Mouse (Mus musculus): ENCODE data around the gene Slc6a2.

- TF ChIP-seq CTCF (IDR thresholded peaks at IDR 0.05; ENCODE audit: borderline replicate concordance, insufficient read depth, low read length): no peak
- no peak for TF ChIP-seq POLR2A (IDR thresholded peaks at IDR 0.05; ENCODE audit: low read depth, low read length)
Observed at GRCm38 (mm10) chr8:92928986-92929385, 30.9 kb upstream of the Slc6a2 start.

All from embryonic fibroblast, embryonic 13.5 days (primary cell).